Mouse (Mus musculus) ovary, postnatal 14 days (tissue): Measurements from ENCODE around the gene Mllt6.
"Not testable (repeated sequence)": the region's sequence is repeated elsewhere in the genome, so short reads cannot be mapped to it uniquely, and the experiment has no call there.

Source experiments
- DNase-seq: peaks from one replicate; pipeline ENCODE4 v3.0.0; 2022; ENCODE audit warnings: low spot score

Mllt6 gene

DNA sequence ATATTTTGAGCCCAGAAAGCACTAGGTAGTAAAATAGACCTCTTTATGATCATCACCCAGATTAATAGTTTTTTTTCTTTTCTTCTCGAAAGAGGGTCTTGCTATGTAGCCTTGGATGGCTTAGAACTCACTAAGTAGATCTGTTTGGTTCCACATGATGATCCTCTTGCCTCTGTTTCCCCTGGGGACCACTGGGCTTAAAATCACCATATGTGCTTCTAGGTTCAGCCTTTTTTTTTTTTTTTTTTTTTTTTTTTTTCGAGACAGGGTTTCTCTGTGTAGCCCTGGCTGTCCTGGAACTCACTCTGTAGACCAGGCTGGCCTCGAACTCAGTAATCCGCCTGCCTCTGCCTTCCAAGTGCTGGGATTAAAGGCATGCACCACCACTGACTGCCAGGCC lies 14.7 kb upstream of the Mllt6 start:
- not testable (repeated sequence) for DNase-seq

DNA sequence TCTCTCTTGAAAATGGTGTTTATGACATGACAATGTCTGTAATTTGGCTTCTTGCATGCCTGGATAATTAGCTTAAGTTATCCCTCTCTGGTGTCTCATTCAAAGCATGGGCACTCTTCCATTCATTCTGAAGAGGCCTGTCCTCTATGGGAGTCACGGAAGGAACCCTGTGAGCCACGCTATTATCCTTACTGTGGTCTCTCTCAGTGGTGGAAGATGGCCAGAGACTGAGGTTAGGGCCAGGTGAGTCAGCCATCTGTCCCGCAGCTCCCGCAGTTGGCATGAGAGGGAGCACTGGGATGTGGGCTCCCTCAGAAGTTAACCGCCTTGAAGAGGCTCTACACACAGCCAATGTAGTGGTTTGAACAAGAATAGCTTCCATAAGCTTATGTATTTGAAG lies 12.9 kb upstream of the Mllt6 start:
- DNase-seq: no peak

DNA sequence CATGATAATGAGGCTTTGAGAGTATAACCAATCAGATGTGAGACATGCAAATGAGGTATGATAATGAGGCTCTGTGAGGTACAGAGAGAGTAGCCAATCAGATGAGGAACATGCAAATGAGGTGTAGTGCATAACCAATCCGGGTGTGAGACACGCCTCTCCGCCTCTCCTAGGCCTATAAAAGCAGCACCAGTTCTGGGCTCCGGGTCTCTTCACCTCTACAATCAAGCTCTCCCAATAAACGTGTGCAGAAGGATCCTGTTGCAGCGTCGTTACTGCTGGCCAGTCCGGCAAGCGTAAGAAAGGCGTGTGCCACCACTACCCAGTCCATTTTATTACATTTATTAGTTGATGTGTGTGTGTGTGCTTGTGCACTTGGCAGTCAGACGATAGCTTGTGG lies 9.8 kb upstream of the Mllt6 start:
- DNase-seq: not testable (repeated sequence)

DNA sequence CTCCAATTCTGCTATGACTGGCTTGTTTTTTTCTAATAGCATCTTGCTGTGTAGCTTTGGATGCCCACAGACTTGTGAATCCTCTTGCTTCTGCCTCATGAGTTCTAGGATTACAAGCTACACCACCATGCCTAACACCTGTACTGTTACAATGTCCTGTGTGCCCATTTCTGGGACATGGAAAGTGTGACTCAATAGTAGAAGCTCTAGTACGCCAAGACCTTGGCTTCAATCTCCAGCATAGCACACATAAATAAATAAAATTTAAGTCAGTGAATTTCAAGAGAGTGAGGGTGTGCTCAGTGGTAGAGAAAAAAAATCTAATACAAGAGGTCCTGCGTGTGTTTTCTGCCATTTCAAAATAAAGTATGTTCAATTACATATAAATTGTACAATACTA lies 9.0 kb upstream of the Mllt6 start:
- no peak for DNase-seq

DNA sequence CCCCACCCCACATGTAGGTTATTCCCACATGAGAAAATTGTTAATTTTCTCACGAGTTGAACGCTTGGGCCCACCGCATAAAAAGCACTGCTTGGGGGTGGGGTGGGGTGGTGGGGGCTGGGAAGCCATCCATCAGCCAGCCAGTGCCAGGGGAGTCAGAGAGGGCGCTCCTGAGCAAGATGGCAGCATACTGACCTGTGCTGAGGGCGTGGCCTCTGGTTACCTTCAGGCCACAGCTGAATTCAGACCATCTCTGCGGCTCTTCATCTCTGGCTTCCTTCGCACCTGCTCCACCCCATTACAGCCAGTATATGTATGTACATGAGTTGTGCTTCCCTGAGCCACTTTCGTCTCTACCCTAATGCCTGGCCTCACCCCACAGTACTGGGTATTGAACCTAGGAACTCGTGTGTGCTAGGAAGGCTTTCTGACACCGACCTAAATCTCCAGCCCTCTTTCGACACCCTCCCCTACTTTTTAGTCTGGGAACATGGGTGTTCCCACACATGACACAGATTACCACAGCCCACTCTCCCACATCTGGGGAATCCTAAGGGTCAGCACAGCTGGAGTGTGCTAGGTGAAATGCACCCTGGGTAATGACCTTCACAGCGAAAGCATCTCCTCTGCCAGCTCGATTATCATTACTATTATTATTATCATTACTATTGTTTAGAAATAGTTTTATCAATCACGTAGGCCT lies 6.8 kb upstream of the Mllt6 start:
- DNase-seq: no peak

DNA sequence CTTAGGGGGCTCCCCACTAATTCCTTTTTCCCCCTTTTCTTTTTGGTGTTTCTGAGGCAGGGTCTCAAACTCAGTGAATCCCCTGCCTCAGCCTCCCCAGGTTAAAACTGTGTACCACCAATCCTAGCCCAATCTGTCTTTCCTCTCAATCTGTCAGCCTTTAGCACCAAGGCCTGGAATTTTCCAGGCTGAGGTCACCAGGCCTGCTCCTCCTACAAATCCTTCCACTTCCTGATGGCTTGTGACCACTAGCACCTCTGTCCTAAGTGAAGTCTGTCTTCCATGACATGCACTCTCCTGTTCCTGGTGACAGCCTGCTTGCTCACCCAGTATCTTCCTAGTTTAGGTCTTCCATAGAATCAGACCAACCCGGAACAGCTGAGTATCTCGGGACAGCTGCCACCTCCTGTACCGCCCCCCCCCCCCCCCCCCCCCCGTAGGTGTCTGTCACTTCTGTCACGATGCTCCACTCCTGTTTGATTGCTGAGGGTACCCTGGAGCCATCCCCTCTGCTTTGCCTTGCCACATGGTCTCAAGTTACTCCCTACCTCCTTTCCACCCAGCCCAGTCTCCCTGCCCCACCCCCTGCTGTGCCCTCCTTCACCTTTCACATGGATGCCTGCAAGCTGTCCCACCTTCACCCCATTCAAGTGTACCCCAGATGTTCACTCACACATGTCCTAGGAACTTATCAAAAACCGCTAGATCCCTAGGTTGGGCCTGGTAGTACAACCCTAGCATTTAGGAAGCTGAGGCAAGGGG lies 5.8 kb upstream of the Mllt6 start:
- DNase-seq: no peak

DNA sequence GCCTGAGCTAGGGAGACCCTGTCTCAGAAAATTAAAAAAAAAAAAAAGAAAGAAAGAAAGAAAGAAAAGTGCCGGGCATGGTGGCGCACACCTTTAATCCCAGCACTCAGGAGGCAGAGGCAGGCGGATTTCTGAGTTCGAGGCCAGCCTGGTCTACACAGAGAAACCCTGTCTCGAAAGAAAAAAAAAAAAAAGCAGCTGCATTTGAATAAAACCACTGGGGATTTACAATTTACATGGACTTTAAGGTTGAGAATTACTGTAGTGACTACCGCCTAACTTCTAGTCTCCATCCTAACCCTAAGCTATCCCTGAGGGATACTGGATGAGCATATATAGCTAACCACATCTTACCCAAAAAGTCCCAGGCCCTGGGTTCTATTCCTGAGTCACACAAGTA lies 5.2 kb upstream of the Mllt6 start:
- DNase-seq: not testable (repeated sequence)

DNA sequence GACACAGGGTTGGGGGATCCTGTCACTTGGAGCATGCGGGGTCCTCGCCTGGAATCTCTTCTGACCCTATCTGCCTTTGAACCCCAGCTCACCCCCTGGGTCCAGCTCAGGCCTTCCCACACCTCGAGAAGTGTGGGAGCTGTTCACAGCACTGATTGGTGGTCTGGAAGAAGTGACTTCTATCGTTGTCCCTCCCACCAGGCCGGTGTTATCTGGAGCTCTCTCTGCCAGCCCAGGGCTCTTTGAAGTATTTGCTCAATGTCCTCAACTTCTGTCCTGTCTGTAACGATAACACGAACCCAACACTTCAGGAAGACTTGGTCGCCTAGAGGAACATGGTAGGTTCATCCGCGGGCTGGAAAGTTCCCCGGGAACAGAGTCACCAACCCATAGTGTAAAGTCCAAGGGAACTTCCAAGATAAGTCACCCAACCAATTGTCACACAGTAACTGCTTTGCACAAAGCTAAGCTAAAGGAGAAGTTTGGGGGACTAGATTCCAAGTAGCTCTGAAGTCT lies 4.4 kb upstream of the Mllt6 start:
- DNase-seq: no peak

DNA sequence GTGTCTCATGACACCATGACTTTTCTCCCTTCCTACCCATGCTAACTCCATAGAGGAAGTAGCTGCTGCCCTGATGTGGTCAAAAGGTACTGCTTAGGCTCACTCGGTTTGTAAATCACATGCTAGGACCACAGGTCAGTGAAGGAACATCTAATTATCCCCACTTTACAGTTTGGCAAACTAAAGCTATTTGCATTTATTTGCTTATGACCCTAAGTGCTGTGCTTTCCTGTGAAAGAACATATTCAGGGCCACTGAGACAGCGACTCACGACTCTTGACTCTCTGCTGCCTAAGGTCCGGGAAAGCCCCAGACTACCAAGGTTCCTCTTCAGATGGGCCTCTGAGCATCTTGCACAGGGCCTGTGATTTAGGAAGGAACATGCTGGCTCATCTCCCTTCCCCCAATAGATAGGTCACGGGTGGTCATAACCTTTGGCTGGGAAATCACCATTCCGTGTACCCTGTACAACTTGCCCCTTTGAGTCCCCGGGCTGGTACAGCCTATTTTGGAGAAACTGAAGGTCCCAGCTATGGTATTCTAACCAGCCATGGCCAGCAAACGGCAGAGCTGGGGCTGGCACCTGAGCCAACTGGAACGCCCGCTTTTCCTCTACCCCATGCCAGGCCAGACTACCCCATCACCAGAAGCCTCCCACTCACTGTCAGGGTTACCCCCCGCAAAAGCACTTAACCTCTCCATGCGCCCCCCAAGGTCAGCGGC lies 3.8 kb upstream of the Mllt6 start:
- no peak for DNase-seq

DNA sequence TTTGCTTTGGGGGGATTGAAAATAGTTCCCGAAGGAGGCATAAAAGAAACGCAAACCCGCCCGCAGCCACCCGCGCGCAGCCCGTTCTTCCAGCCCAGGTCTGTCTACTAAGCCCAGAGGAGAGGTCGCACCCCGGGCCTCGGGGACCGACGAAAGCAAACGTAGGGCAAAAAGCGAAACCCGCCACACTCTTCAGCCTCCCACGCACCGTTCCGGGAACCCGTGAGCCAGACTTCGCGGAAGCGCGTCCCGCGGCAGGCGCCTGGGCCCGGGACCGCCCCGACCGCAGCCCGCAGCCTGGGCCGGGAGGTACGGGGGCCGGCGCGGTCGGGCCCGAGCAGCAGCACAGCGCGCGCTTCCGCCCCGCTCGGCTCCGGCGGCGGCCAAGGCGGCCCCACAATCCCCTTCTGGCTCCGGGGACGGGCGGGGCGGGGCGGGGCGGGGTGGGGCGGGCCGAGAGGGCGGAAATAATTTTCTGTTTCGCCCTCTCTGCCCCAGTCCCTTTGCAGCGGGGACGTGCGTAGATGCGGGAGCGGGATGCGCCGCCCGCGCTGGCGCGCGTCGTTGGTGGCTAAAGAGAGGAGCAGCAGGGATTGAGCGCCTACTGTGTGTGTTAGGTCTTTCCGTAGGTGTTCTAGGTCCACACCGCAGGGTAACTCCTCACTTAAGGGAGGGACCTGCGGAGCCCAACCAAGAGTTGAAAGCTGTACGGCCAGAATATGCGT lies 3.1 kb upstream of the Mllt6 start:
- DNase-seq: no peak

DNA sequence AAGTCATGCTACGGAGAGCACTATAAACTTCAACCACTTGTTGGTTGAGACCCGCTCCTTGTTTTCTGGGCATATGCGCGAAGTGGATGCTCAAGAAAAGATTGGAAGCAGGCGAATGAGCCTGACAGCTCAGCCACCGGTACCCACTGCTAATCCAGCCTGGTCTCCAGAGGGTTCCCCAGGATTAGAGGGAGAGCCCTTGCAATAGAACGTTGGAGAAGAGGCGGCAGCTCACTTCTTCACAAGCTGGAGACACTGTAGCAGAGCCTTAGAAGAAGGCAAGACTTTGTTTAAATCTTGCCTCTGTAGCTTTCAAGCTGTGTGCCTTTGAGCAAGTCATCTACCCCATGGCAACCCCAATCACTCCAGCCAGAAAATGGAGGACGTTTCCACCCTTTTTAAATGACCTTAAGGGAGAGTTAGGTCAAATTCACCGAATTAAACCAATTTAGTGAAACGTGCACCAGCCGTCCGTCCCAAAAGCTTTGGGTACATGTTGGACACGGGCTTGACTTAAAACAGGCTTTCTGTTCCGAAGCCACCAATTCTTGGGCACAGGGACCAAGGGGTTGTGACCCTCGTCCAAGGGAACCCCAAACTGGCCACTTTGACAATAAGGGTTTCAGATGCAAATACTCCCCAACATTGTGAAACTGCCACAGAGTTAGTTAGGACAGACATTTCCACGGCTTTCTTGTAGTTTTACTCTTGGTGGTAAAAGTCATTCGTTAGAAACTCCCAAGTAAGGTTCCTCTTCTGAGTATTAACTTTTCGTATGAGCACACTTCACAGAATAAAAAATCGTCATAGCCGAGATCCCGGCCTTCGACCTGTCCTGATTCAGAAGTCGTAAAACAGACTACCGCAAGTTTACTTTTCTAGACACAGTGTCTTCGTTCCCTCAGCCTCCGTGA lies 2.2 kb upstream of the Mllt6 start:
- no peak for DNase-seq

DNA sequence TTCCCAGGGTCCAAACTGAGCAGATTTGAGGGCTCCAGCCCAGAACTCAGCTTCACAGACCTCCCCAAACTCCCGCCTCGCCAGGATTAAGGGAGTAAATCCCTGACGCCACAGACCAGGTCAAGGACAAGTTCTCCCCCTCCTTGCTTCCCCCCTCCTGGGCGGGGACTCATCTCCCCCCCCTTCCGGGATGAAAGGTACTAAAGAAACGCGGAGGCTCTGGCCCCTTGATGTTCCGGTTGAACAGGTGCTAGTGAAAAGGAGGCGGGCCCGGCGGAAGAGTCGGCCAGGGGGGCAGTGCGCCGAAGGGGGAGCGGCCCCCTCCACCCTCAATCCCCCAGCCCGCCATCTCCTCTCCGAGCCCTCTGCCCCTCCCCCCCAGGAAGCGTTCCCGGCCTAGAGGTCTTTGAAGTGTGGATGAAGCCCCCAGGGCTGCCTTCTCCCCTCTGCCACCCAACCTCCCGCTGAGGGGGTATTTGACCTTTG lies 1.5 kb upstream of the Mllt6 start:
- no peak for DNase-seq

DNA sequence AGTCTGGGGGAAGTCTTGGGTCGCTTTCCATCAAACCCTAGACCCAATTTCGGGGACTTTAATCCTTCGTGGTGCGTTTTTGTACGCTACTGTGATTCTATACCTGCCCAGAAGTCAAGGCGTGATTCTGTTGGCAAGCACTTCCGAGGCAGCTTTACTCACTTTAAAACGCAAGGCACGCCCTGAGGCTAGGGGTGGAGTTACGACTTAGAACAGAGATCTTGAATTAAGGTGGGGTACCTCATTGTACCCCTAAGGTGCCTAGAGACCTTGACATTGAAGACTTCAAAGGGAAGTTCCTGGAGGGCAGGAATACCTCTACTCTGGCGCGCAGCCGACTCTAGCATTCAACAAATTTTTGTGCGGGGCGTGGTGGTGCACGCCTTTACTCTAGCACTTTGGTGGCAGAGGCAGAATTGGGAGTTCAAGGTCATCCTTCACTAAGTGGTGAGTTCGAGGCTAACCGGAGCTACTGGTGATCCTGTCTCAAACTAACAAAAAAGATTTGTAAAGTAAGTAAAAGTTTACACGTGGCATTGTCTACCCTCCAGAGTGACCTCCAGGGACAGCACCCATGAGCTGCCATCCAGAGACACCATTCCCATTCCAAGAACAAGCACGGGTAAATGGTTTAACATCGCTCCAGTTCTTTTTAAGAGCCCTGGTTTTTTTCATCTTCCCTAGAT lies 864 bp upstream of the Mllt6 start:
- DNase-seq: no peak

DNA sequence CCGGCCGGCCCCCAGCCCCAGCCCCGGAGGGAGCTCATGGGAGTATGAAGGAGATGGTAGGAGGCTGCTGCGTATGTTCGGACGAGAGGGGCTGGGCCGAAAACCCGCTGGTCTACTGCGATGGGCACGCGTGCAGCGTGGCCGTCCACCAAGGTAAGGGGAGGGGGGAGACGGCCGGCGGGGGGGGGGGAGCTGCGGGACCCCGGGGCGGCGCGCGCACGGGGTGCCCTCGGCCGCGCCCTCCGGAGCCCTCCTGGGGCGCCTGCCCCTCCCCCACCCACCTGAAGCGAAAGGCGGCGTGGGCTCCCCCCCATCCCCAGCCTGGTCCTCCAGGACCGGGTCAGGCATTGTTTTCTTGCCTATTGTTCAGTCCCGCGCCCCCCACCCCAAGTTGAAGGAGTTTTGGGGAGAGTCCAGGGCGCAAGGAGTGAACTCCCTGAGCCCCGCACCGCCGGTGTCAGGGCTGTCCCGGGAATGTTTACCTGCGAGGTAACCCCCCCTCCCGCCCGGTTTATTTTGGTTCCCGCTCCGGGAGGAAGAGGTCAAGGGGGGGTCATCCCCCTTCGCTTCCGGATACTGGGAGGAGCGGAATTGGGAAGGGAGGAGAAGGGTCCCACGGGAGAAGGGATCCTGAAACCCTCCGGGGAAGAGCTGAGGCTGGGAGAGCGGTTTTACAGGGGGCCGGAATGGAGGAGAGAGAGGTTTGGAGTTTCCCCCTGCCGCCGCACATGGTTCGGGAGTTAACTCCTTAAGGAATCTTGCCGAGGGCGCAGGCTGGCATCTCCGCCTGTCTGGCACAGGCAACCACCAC lies 519 bp downstream of the Mllt6 start:
- DNase-seq: no peak

DNA sequence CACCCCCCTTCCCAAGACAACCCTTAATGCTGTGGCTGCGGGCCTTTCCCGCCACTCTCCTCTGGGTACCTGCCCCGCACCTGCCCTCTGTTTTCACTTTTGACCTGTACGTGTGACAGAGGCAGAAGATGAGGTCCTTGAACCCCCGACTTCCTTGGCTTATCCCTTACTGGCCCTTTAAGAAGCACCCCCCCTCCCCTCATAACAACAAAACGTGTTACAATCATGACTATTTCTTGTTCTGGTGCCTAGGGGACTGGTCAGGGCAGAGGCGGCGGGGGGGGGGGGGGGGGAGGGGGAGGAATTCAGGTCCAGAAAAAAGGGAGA lies 1.1 kb downstream of the Mllt6 start:
- no peak for DNase-seq

DNA sequence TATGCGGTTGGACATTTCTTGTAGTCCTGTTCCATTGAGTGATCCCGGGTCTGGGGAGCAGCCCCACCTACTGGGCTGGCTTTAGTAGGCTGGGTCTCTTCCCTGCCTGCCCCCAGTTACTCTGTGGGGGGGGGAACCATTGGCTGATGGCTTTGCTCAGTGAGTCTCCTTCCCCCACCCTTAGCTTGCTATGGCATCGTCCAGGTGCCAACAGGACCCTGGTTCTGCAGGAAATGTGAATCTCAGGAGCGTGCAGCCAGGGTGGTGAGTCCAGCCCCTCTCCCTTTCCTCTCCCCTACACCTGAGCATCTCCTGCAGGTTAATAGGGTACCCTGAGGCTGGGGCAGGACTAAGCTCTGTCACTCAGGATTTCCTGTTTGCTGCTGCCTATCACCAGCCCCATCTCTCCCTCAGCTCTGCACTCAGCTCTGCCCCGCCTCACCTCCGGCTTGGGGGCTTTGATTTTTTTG lies 1.6 kb downstream of the Mllt6 start:
- DNase-seq: no peak

DNA sequence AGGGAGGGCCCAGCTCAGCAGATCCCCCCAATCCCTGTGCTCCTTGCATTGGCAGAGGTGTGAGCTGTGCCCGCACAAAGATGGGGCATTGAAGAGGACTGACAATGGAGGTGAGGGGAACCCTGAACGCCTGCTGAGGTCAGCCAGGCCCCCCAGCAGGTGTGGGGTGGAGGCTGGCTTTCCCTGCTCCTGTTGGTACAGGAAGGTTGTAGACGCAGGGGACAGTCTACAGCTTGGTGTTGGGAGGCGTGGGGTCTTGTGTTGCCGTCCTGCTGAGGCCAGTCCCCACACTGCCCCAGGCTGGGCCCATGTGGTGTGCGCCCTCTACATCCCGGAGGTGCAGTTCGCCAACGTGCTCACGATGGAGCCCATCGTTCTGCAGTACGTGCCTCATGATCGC lies 2.2 kb downstream of the Mllt6 start:
- no peak for DNase-seq

DNA sequence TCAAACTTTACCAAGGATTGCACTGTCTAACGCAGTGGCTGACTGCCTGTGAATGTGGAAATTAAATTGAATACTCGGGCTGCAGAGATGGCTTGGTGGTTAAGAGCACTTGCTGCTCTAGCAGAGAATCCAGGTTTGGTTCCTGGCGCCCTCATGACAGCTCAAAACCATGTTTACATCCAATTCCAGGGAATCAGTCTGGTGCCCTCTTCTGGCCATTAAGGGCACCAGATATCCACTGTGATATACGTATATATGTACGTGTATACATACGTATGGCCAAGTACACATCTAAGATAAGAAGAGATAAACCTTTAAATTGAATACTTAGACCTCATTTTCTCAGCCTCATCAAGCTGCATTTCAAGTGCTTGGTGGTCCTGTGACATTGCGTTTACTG lies 3.0 kb downstream of the Mllt6 start:
- no peak for DNase-seq

DNA sequence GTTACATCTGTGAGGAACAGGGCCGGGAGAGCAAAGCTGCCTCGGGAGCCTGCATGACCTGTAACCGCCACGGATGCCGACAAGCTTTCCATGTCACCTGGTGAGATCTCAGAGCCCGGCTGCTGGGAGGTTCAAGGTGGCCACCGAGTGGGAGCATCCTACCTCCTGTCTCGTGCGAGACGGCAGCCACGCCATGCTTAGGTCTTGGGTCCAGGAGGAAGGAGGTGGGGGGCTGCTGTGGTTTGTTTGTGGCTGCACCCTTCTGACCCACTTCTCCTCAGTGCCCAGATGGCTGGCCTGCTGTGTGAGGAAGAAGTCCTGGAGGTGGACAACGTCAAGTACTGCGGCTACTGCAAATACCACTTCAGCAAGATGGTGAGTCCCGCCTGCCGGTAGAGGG lies 3.6 kb downstream of the Mllt6 start:
- DNase-seq: no peak

DNA sequence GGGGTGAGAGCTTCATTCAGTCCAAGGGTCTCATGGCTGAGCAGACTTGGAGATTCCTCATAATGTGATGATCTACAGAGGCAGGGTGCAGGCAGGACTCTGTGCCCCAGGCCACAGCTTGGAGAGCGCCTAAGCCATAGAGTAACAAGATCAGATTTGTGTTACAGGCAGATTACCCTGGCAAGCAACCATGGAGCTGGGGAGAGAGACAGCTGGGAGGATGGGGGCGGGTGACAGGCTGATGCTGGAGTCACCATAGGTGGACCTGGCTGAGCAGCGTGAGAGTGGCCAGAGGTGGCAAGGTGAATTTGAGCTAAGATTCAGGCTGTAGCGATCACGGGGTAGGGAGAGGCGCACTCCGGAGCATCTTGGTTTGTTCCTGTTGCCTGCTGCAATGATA lies 4.9 kb downstream of the Mllt6 start:
- DNase-seq: no peak
